Mouse (Mus musculus): ENCODE results near the gene Tulp4. TPM values are rescaled to one million over a fixed set of nuclear protein-coding genes. Genes with fewer than 3 reads are reported as not detected.

Gene Tulp4
- polyA plus RNA-seq (2015; fragmentation: Nextera tagmentation; extraction: Ambion mirVana), result 30.5 and 38.3 TPM in 2 replicates

DNA sequence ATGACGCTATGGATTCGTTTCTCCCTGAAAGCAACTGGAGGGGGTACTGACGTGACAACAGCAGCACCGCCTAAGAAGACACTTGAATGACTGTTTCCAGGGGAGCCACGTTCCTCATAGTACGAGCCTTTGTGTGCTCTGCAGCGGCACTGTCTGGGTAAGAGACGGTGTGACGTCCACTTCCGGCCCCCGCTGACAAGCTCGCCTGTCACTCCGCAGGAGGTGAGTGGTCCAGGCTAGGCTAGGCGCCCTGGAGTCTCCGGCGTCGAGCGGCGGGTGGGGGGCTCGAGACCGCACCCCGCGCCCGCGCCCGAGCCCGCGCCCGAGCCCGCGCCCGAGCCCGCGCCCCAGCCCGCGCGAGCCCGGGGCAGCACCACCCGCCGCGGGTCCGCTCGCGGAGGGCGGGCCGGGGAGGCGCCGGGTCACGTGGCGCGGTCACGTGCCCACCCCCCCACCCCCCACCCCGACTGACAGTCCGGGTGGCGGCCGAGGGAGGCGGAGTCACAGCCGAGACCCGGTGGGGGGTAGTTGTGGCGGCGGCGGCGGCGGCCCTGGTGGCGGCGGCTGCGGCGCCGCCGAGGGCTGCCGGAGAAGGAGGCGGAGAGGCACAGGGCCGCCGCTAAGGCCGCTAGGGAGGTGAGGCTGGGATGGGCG is at the start of gene Tulp4:
Gene Tulp4, plus strand, starts transcription at position 77 of the 654 bp plus-strand sequence.
- Histone ChIP-seq H3K9ac (peak within 1 kb of the TSS; percentile 79), H3K27me3 (peaks cover 57% of the 10 kb centered on the region), H3K9me3 (replicated peaks) (no peaks in the 10 kb centered on the region), H3K4me1 (replicated peaks) (peaks cover 14% of the 10 kb centered on the region), H3K4me2 (peak within 1 kb of the TSS; percentile 98), H3K27ac (replicated peaks) (peak within 1 kb of the TSS; percentile 72), H3K36me3 (replicated peaks) (no peaks in the 10 kb centered on the region), H3K4me3 (replicated peaks) (peak within 1 kb of the TSS; percentile 79)
- WGBS (ENCODE audit: insufficient replicate concordance), result under 1% methylated on average over 49 of the region's 76 CpGs
- peak; percentile 96 for ATAC-seq (ENCODE audit: insufficient read depth)

DNA sequence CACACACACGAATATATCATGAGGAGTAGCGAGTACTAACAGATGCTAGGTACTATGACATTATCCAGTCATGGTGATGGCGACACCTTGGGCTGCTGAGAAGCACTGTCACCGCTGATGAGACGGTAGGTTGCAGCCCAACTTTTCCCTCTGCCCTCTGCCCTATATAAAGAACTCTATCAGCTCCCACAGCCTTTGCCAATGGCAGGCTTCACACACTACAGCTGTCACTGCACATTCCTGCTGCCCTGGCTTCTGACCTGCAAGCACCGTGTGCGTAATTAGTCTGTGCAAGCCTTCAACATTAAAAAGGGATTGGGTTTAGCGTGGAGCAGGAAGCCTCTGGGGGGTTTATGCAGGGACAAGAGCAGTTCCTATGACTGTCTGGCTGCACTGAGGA is 43.4 kb upstream of the Tulp4 start:
- H3K9ac ChIP-seq, result no peak overlapping the region
- no peak overlapping the region for H3K27ac ChIP-seq (replicated peaks)
- H3K4me2 ChIP-seq, result no peak overlapping the region
- H3K9me3 ChIP-seq (replicated peaks), result no peaks in the 10 kb centered on the region
- H3K27me3 ChIP-seq, result no peaks in the 10 kb centered on the region
- H3K4me1 ChIP-seq (replicated peaks), result no peaks in the 10 kb centered on the region
- no peak overlapping the region for H3K4me3 ChIP-seq (replicated peaks)
- WGBS (ENCODE audit: insufficient replicate concordance), result 76% methylated on average over 8 of the region's 8 CpGs
- H3K36me3 ChIP-seq (replicated peaks), result peaks cover 12% of the 10 kb centered on the region; the same call in 1 of the 2 replicates
- ATAC-seq (ENCODE audit: insufficient read depth), result no peak

DNA sequence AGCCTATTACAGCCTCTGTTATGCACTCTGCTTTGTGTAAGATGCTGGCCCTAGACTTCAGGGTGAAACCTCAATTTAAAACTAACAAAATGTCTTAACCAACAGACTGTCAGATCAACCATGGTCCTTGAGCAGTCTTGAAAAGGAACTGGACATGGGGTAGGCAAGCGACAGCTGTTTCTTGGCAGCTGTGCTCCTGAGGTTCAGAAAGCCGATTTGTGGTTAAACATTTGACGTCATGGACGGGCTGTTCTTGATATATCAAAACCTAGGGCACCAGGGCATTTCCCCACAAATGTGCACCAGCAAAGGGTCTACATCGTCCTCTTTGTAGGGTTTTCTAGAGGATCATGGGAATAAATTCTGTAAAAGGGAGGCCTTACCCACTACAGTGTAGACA is 42.7 kb upstream of the Tulp4 start:
- 57% methylated on average over 5 of the region's 5 CpGs for WGBS (ENCODE audit: insufficient replicate concordance)
- no peaks in the 10 kb centered on the region for H3K27me3 ChIP-seq
- no peak for ATAC-seq (ENCODE audit: insufficient read depth)
- no peak overlapping the region for H3K9ac ChIP-seq
- H3K9me3 ChIP-seq (replicated peaks), result no peaks in the 10 kb centered on the region
- H3K36me3 ChIP-seq (replicated peaks), result peaks cover 12% of the 10 kb centered on the region; the same call in 1 of the 2 replicates
- no peak overlapping the region for H3K4me3 ChIP-seq (replicated peaks)
- H3K4me1 ChIP-seq (replicated peaks), result no peaks in the 10 kb centered on the region
- no peak overlapping the region for H3K4me2 ChIP-seq
- H3K27ac ChIP-seq (replicated peaks), result no peak overlapping the region

DNA sequence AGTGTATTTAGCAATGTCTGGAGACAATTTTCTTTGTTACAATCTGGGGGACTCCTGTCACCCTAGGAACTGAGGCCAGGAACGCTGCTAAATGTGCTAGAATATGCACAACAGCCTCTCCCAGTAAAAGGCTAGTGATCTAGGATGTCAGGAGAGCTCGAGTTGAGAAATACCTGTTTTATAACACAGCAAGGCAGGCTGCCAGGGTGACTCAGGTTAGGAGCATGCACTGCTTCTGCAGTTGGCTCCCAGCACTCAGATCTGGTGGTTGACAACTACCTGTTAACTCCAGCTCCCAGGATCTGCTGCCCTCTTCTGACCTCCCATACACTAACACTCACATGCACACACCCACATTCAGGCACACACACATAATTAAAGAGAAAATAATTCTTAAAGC is 40.2 kb upstream of the Tulp4 start:
- WGBS (ENCODE audit: insufficient replicate concordance), result 66% methylated on average over 2 of the region's 2 CpGs
- no peak for ATAC-seq (ENCODE audit: insufficient read depth)
- peaks cover 12% of the 10 kb centered on the region; the same call in 1 of the 2 replicates for H3K36me3 ChIP-seq (replicated peaks)

DNA sequence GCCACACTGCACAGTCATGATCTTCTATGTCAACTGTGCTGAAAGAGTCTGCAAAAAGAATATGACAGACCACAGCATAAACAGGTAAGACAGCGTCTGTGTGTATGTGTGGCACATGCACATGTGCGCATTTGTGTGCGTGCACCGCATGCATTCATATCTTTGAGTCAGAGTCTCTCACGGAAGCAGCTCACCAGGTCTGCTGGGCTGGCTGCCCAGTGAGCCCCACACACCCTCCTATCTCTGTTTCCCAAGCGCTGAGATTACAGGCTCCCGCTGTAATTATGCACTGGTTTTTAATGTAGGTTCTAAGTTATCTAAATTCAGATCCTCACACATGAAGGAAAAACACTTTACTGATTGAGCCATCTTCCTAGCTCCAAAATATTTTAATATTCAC is 38.6 kb upstream of the Tulp4 start:
- peaks cover 12% of the 10 kb centered on the region; the same call in 1 of the 2 replicates for H3K36me3 ChIP-seq (replicated peaks)
- no peak overlapping the region for H3K4me2 ChIP-seq
- no peak overlapping the region for H3K9ac ChIP-seq
- no peak overlapping the region for H3K27ac ChIP-seq (replicated peaks)
- no peaks in the 10 kb centered on the region for H3K9me3 ChIP-seq (replicated peaks)
- no peak for ATAC-seq (ENCODE audit: insufficient read depth)
- H3K4me1 ChIP-seq (replicated peaks), result no peaks in the 10 kb centered on the region
- WGBS (ENCODE audit: insufficient replicate concordance), result 86% methylated on average over 7 of the region's 7 CpGs
- H3K27me3 ChIP-seq, result no peaks in the 10 kb centered on the region
- no peak overlapping the region for H3K4me3 ChIP-seq (replicated peaks)

More for the DNA sequence above, 40.2 kb upstream of the Tulp4 start:
- H3K9ac ChIP-seq, result no peak overlapping the region
- no peak overlapping the region for H3K27ac ChIP-seq (replicated peaks)
- H3K4me3 ChIP-seq (replicated peaks), result no peak overlapping the region
- H3K9me3 ChIP-seq (replicated peaks), result no peaks in the 10 kb centered on the region
- H3K4me2 ChIP-seq, result no peak overlapping the region
- H3K27me3 ChIP-seq, result no peaks in the 10 kb centered on the region
- H3K4me1 ChIP-seq (replicated peaks), result no peaks in the 10 kb centered on the region

DNA sequence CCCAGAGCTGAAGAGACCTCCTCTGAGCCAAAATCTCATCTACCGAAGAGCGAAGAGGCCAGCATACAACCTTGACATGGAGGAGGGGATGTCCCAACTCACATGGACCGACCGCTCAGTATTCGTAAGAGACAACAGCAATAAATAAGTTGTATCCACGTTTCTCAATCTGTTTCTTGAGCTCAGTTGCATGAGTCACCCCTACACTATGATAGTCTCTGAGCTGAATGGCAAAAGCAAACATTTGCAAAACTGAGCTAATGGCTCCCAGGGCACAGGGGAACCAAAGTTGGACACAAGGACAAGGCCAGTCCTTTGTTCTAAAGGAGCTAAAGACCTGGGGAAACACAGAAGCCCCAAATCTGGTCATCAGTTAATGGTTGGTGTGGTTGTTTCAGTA is 36.4 kb upstream of the Tulp4 start:
- Histone ChIP-seq H3K36me3 (replicated peaks) (peaks cover 15% of the 10 kb centered on the region; the same call in 1 of the 2 replicates), H3K4me2 (no peak overlapping the region), H3K27ac (replicated peaks) (no peak overlapping the region), H3K4me3 (replicated peaks) (no peak overlapping the region), H3K4me1 (replicated peaks) (no peaks in the 10 kb centered on the region), H3K9ac (no peak overlapping the region), H3K27me3 (no peaks in the 10 kb centered on the region), H3K9me3 (replicated peaks) (no peaks in the 10 kb centered on the region)
- 83% methylated on average over 6 of the region's 6 CpGs for WGBS (ENCODE audit: insufficient replicate concordance)
- ATAC-seq (ENCODE audit: insufficient read depth), result no peak

DNA sequence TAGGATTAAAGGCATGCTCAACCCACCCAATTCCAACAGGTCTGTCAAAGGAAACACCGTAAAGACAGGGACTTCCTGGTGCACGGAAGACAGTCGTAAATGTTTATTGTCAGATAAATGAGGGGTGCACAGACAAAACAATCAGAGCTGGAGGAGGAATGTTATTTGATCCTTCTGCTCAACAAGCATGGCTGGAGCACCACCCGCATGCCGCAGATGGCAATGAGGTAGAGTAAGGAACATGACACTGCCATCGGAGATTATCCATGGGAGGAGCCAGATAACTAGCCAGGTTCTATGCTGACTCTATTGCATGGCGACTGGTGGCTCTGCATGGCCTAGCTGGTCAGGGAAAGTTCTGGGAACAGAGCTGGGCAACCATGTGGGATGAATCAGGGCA is 32.8 kb upstream of the Tulp4 start:
- Histone ChIP-seq H3K4me3 (replicated peaks) (no peak overlapping the region), H3K36me3 (replicated peaks) (0 out of 2 replicates have a peak, but pooled peaks cover 3% of the 10 kb centered on the region), H3K27ac (replicated peaks) (no peak overlapping the region), H3K9me3 (replicated peaks) (no peaks in the 10 kb centered on the region), H3K27me3 (no peaks in the 10 kb centered on the region), H3K4me2 (no peak overlapping the region), H3K9ac (no peak overlapping the region), H3K4me1 (replicated peaks) (peaks cover 3% of the 10 kb centered on the region; the same call in 1 of the 2 replicates)
- ATAC-seq (ENCODE audit: insufficient read depth), result no peak
- 67% methylated on average over 7 of the region's 7 CpGs for WGBS (ENCODE audit: insufficient replicate concordance)

DNA sequence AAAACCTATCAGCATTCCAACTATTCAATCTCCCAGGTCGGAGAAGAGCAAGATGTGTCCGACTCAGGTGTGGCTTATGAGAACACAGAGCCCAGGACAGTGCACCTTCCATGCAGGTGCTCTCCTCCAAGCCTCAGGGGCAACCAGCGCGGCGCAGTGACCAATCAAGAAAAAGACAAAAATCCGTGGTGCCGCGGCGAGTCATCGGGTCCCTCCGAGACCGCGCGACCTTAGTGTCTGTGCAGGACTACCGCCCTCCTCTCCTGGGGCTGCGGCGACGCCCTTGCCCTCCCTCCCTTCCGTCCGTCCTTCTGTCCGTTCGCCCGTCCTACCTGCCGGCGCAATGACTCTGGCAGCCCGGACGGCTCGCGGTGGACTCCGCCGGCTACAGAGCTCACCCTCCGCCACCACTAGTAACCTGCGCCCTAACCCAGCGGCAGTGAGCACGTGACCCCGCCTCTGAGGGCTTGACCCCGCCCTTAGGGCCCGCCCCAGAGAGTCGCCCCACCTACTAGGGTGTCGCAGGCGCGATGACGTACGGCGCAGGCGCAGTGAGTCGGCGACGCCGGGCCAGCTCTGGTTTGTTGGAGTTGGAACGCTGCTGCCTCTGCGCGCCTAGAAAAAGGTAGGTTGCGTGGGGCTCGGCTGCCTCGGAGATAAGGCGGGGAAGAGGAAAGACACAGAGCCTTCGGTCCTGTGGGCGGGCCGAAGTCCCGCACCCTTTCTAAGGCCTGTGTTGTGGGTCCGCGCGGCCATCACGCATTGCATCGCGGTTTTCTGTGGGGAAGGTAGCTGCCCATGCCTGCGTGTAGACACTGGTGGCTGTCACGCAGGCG is 26.7 kb upstream of the Tulp4 start, which contains the start of the genes Serac1 and Gtf2h5:
Gene Serac1, minus strand, starts transcription at position 455 of the 836 bp plus-strand sequence.
Gene Gtf2h5, plus strand, starts transcription at position 500 of the 836 bp plus-strand sequence.
- Histone ChIP-seq H3K9me3 (replicated peaks) (no peaks in the 10 kb centered on the region), H3K4me3 (replicated peaks) (peak within 1 kb of the TSS; percentile 83), H3K27me3 (no peaks in the 10 kb centered on the region), H3K9ac (peak within 1 kb of the TSS; percentile 86), H3K4me1 (replicated peaks) (peaks cover 23% of the 10 kb centered on the region), H3K36me3 (replicated peaks) (peaks cover 8% of the 10 kb centered on the region), H3K4me2 (peak within 1 kb of the TSS; percentile 89), H3K27ac (replicated peaks) (peak within 1 kb of the TSS; percentile 97)
- peak; percentile 99 for ATAC-seq (ENCODE audit: insufficient read depth)
- WGBS (ENCODE audit: insufficient replicate concordance), result under 1% methylated on average over 70 of the region's 70 CpGs

DNA sequence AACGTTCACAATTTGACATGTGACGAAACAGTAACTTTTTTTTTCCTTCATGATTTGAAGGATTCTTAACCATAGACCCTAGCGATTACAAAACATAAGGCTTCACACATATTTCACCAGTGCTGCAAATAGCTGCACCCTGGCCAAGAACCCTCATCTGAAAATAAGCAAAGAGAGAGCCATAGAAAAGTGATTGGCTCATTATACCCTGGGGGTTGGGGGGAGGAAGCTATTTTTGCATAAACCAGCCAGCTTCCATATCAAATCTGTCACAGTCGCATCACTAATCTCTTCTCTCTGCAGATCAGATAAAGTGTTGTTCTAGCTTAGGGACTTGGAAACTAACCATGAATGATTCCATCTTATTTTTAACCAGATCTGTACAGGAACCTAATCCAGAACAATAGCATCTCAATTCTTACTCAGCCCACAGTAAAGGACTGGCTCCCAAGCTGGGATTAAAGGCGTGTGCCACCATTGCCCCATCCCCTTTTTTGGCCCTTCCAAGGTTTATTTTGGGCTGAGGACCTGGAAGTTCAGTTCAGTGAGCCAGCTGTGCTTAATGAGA is 22.8 kb upstream of the Tulp4 start:
- Histone ChIP-seq H3K27me3 (no peaks in the 10 kb centered on the region), H3K4me3 (replicated peaks) (no peak overlapping the region), H3K4me2 (no peak overlapping the region), H3K4me1 (replicated peaks) (peaks cover 20% of the 10 kb centered on the region), H3K9me3 (replicated peaks) (no peaks in the 10 kb centered on the region), H3K27ac (replicated peaks) (no peak overlapping the region), H3K36me3 (replicated peaks) (peaks cover 22% of the 10 kb centered on the region), H3K9ac (no peak overlapping the region)
- WGBS (ENCODE audit: insufficient replicate concordance), result 80% methylated on average over 5 of the region's 5 CpGs
- no peak for ATAC-seq (ENCODE audit: insufficient read depth)

DNA sequence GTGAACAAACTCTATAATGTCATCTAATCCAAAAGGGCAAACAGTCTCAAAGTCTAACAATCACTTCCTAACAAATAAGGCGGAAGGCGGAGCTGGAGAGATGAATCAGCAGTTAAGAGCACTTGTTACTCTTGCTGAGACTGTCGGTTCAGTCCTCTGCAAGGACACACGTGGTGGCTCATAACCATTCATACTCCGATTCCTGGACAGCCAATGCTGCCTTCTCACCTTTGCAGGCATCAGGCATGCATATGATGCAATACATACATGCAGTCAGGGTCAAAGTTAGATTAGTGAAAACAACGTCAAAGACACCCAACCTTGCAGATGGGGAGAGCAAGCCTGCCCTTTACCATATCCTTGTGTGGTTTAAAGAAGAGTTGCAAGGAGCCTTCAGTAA is 14.6 kb upstream of the Tulp4 start:
- Histone ChIP-seq H3K9me3 (replicated peaks) (no peaks in the 10 kb centered on the region), H3K4me3 (replicated peaks) (no peak overlapping the region), H3K4me1 (replicated peaks) (no peaks in the 10 kb centered on the region), H3K9ac (no peak overlapping the region), H3K4me2 (no peak overlapping the region), H3K36me3 (replicated peaks) (0 out of 2 replicates have a peak, but pooled peaks cover under 1% of the 10 kb centered on the region), H3K27ac (replicated peaks) (no peak overlapping the region), H3K27me3 (no peaks in the 10 kb centered on the region)
- WGBS (ENCODE audit: insufficient replicate concordance), result 67% methylated on average over 6 of the region's 6 CpGs
- ATAC-seq (ENCODE audit: insufficient read depth), result no peak

DNA sequence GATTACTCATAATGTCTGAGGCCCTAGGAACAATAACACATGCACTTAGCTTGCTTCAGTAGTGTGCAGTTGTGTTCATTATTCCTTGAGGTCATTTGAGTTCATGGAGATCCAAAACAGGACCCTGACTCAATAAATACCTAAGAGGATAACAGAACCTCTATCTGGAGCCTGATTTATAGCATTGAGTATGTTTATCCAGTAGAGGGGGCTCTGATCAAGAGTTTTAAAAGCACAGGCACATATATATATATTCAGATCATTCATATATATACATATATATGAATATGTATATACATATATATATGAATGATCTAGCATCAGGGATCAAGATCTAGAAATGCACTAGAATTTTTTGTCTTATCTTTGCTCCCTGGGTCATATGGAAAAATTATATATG is 10.7 kb upstream of the Tulp4 start:
- no peak for ATAC-seq (ENCODE audit: insufficient read depth)
- Histone ChIP-seq H3K4me2 (no peak overlapping the region), H3K27me3 (no peaks in the 10 kb centered on the region)

More for the DNA sequence above, 10.7 kb upstream of the Tulp4 start:
- Histone ChIP-seq H3K4me3 (replicated peaks) (no peak overlapping the region), H3K9me3 (replicated peaks) (no peaks in the 10 kb centered on the region), H3K27ac (replicated peaks) (no peak overlapping the region), H3K36me3 (replicated peaks) (no peaks in the 10 kb centered on the region), H3K9ac (no peak overlapping the region), H3K4me1 (replicated peaks) (no peaks in the 10 kb centered on the region)

Measured in liver, embryonic 15.5 days (tissue).